Mouse (Mus musculus) midbrain, postnatal 0 days (tissue): ENCODE measurements around the gene Calr3. TPM values are rescaled to one million over a fixed set of nuclear protein-coding genes. Genes with fewer than 3 reads are reported as not detected.

ENCODE experiments used
- ATAC-seq: fragments of 200-750 bp; cut with Nextera tagmentation; 2 replicates; pipeline ENCODE4 v1.8.0; 2017; ENCODE audit warnings: moderate number of reproducible peaks, mild to moderate bottlenecking, moderate TSS enrichment, moderate library complexity; ENCODE audit not compliant: low FRiP score
- DNase-seq: peaks from one replicate; pipeline ENCODE4 v3.0.0-alpha.2; 2015; ENCODE audit warnings: low spot score
- H3K27ac ChIP-seq: fragments of 300-500 bp; sonication (generic); 2 replicates; pipeline ENCODE4 v1.5.1; 2014; ENCODE audit warnings: low read depth, mild to moderate bottlenecking, low read length, mixed read lengths
- H3K27me3 ChIP-seq: fragments of 300-500 bp; sonication (generic); 2 replicates; pipeline ENCODE4 v1.6.1; 2014; ENCODE audit warnings: low read length, control low read depth, mixed read lengths; ENCODE audit not compliant: insufficient read depth
- H3K36me3 ChIP-seq: fragments of 300-500 bp; sonication (generic); 2 replicates; pipeline ENCODE4 v1.6.1; 2014; ENCODE audit warnings: low read length, control low read depth, mixed read lengths; ENCODE audit not compliant: insufficient read depth
- H3K4me1 ChIP-seq: fragments of 300-500 bp; sonication (generic); 2 replicates; pipeline ENCODE4 v1.6.1; 2014; ENCODE audit warnings: mild to moderate bottlenecking, control low read depth, antibody characterized with exemption, low read length, mixed read lengths; ENCODE audit not compliant: insufficient read depth
- H3K4me2 ChIP-seq: fragments of 300-500 bp; sonication (generic); 2 replicates; pipeline ENCODE4 v1.6.1; 2014; ENCODE audit warnings: low read depth, mild to moderate bottlenecking, low read length, mixed read lengths; ENCODE audit not compliant: poor library complexity, severe bottlenecking
- H3K4me3 ChIP-seq: fragments of 300-500 bp; sonication (generic); 2 replicates; pipeline ENCODE4 v1.5.1; 2014; ENCODE audit warnings: low read depth, mild to moderate bottlenecking, low read length, moderate library complexity
- H3K9ac ChIP-seq: fragments of 300-500 bp; sonication (generic); replicated peaks from 2 replicates; pipeline ENCODE4 v1.6.1; 2014; ENCODE audit warnings: mild to moderate bottlenecking, low read length, moderate library complexity, mixed read lengths; ENCODE audit not compliant: poor library complexity, severe bottlenecking
- H3K9me3 ChIP-seq: fragments of 300-500 bp; sonication (generic); 2 replicates; pipeline ENCODE4 v1.6.1; 2016; ENCODE audit warnings: low read length, control low read depth
- CTCF ChIP-seq: IDR thresholded peaks from 2 replicates; pipeline ENCODE4 v1.5.1; 2016; ENCODE audit warnings: antibody characterized with exemption, mild to moderate bottlenecking
- WGBS: fragments of 180-500 bp; shearing (Covaris S2); extraction: QIAGEN DNeasy Blood & Tissue Kit; methylation state at CpG from one replicate; pipeline ENCODE4 v1.1.7; 2014; 5-methylcytosine and 5-hydroxymethylcytosine counted together
- polyA plus RNA-seq: library from polyadenylated mRNA; unstranded; fragments of >200 nt; fragmentation: Nextera tagmentation; extraction: Ambion mirVana; gene quantifications from 2 replicates; pipeline ENCODE4 v1.2.1, GENCODE M21; 2015
- total RNA-seq: library from RNA; depleted of rRNA; stranded (reverse); fragments of >200 nt; gene quantifications from 2 replicates; pipeline ENCODE4 v1.2.3, GENCODE M21; 2014; rRNA removed

Gene Calr3
- total RNA-seq: 0.28 and 0.77 TPM in 2 replicates
- 1.0 and 1.2 TPM in 2 replicates for polyA plus RNA-seq

DNA sequence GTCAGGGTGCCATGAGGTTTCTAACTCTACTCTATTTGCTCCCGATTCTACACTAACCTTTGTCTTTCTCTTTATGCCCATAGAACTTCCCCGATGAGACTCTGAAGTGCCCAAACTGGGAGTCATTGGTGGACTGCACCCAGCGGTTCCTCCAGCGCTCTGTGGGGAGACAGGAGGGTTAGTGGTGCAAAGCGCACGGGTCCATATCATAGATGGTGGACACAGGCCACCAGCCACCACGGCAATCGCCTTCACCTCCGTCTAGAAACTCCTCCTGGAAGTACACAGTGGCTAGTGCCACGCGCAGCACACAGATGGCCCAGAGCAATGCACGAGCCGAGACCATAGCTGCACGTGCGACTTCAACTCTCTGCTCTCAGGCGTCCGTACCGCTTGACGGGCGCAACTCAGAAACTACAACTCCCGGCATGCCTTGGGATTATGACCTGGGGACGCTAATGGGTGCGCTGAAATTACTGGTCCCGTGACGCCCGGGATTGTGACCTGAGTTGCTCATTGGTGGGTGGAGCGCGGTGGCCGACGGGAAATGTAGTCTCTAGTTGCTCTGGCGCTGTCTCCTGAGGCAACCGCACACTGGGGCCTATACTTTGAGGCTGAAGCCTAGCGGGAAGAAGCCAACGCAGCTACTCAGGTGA is at the start of gene Calr3, which contains the start of gene 1700030K09Rik:
Gene Calr3, minus strand, starts transcription at position 533 of the 656 bp plus-strand sequence.
Gene 1700030K09Rik, plus strand, starts transcription at position 543 of the 656 bp plus-strand sequence.
- peak within 1 kb of the TSS; percentile 67 for H3K9ac ChIP-seq
- H3K4me2 ChIP-seq: peak within 1 kb of the TSS; percentile 63
- peak within 1 kb of the TSS; percentile 38 for H3K4me3 ChIP-seq
- peak; percentile 99 for DNase-seq
- peak; percentile 98 for ATAC-seq
- H3K27me3 ChIP-seq: no peaks in the 10 kb centered on the region
- peak within 1 kb of the TSS; percentile 52 for H3K27ac ChIP-seq
- H3K36me3 ChIP-seq: 0 out of 2 replicates have a peak, but pooled peaks cover 4% of the 10 kb centered on the region
- 8% methylated on average over 34 of the region's 34 CpGs for WGBS
- H3K9me3 ChIP-seq: no peaks in the 10 kb centered on the region
- TF ChIP-seq CTCF: no peak
- H3K4me1 ChIP-seq: peaks cover 3% of the 10 kb centered on the region

DNA sequence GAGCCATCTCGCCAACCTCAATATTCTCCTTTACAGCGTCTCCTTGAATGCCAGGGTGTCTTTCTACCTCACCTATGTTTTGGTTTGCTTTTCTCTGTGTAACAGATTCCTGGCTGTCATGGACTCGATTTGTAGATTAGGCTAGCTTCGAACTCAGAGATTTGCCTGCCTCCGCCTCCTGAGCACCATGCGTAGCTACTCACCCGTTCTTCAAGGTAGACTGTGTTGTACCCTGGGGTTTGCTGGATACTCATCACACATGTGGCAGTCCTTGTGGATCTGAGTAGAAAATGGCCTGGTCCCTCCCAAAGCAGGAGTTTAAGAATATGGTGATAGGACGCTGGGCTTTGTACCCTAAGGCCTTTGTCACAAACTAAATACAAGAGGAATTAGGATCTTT is 49.7 kb upstream of the Calr3 start:
- DNase-seq (no peak), ATAC-seq (no peak)
- Histone ChIP-seq H3K4me2 (peak overlapping the region; percentile 67), H3K9me3 (no peaks in the 10 kb centered on the region), H3K36me3 (peaks cover 23% of the 10 kb centered on the region), H3K4me3 (peak overlapping the region; percentile 80), H3K27ac (peak overlapping the region; percentile 60), H3K9ac (peak overlapping the region; percentile 79), H3K4me1 (peaks cover 8% of the 10 kb centered on the region; the same call in 1 of the 2 replicates), H3K27me3 (no peaks in the 10 kb centered on the region)
- WGBS: 14% methylated on average over 8 of the region's 8 CpGs
- TF ChIP-seq CTCF: no peak

- TF ChIP-seq CTCF: no peak
- WGBS: under 1% methylated on average over 52 of the region's 56 CpGs
- H3K27ac ChIP-seq: peak overlapping the region; percentile 82
- DNase-seq (peak; percentile 98), ATAC-seq (peak; percentile 97)
- peak overlapping the region; percentile 79 for H3K9ac ChIP-seq
- peak overlapping the region; percentile 80 for H3K4me3 ChIP-seq
- H3K4me1 ChIP-seq: peaks cover 8% of the 10 kb centered on the region; the same call in 1 of the 2 replicates
- peak overlapping the region; percentile 67 for H3K4me2 ChIP-seq
- H3K36me3 ChIP-seq: peaks cover 29% of the 10 kb centered on the region
- H3K27me3 ChIP-seq: no peaks in the 10 kb centered on the region
- no peaks in the 10 kb centered on the region for H3K9me3 ChIP-seq
Observed at GRCm38 (mm10) chr8:72492622-72493081, 49.0 kb upstream of the Calr3 start.

- no peaks in the 10 kb centered on the region for H3K27me3 ChIP-seq
- DNase-seq: peak; percentile 31
- H3K4me2 ChIP-seq: peak within 1 kb of the TSS; percentile 67
- TF ChIP-seq CTCF: no peak
- WGBS: under 1% methylated on average over 83 of the region's 98 CpGs
- H3K9me3 ChIP-seq: no peaks in the 10 kb centered on the region
- ATAC-seq: peak; percentile 69
- H3K4me1 ChIP-seq: peaks cover 8% of the 10 kb centered on the region; the same call in 1 of the 2 replicates
- peaks cover 28% of the 10 kb centered on the region for H3K36me3 ChIP-seq
- H3K4me3 ChIP-seq: peak within 1 kb of the TSS; percentile 80
- H3K27ac ChIP-seq: peak within 1 kb of the TSS; percentile 82
- H3K9ac ChIP-seq: peak within 1 kb of the TSS; percentile 79
Observed at GRCm38 (mm10) chr8:72491680-72492621, 48.3 kb upstream of the Calr3 start, which contains the start of gene Slc35e1. Gene Slc35e1, minus strand, starts transcription at chr8:72492614.

GRCm38 (mm10) chr8:72491017-72491416 is 47.3 kb upstream of the Calr3 start:
- Histone ChIP-seq H3K4me3 (peak overlapping the region; percentile 80; the same call in 1 of the 2 replicates), H3K27ac (no peak overlapping the region), H3K27me3 (no peaks in the 10 kb centered on the region), H3K36me3 (peaks cover 20% of the 10 kb centered on the region), H3K4me1 (peaks cover 8% of the 10 kb centered on the region; the same call in 1 of the 2 replicates), H3K9ac (no peak overlapping the region), H3K4me2 (peak overlapping the region; percentile 67), H3K9me3 (no peaks in the 10 kb centered on the region)
- DNase-seq (no peak), ATAC-seq (no peak)
- TF ChIP-seq CTCF: no peak
- 98% methylated on average over 2 of the region's 2 CpGs for WGBS
